Mouse (Mus musculus) gonadal fat pad, adult 2 months (tissue): ENCODE measurements around the gene Glt8d1. TPM values are rescaled to one million over a fixed set of nuclear protein-coding genes. Genes with fewer than 3 reads are reported as not detected.

Experiments used
- DNase-seq: peaks from one replicate; pipeline ENCODE4 v3.0.0-alpha.2; 2012; ENCODE audit warnings: low read depth
- polyA plus RNA-seq: library from polyadenylated mRNA; depleted of rRNA; stranded (reverse); fragments of >200 nt; gene quantifications from 2 replicates; pipeline ENCODE4 v1.2.3, GENCODE M21; 2012; rRNA removed

The Glt8d1 gene
- polyA plus RNA-seq, result 33.0 and 34.4 TPM in 2 replicates

DNA sequence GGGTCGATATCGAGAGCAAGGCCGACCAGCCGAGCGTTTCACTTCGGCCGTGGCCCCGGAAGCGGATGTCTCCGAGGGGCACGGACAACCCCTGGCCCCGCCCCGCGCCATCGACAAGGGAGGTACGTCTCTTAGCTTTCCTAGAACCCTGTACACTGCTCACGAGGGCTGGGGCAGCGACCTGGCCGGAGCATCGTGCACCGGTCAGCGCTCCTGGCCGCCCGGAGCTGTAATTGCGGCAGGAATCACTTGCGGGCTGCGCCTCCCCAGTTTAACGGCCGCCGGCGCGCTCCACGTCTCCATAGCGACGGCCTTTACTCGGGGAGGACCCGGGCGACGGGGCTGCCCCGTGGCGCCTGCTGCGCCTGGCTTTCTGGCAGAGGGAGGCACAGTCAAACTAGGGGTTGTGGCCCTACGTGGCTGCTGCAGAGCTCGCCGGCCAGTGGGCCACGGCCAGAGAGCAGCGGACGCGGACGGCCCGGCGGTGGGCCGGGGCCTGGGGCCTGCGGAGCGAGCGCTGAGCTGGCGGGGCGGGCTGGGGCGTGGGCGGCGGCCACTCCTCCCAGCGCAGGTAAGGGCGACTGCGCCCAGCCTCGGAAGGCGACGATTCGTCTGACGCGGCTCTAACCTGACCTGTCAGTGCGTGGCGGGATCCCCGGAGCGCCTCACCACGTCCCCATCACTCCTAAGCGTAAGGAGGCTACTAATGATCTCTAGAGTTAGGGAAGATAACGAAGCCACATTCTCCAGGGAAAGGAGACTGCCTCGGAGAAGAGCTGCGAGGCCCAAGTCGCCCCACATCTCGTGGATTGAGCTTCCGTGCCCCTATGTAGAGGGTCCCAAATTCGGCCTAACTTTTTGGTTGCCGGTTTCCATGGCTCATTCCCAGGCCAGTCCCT lies at the start of gene Glt8d1, which contains the start of gene Spcs1:
TSS of gene Glt8d1 (plus strand) at position 94 of the 899 bp plus-strand sequence.
TSS of gene Spcs1 (minus strand) at position 366 of the 899 bp plus-strand sequence.
- no peak for DNase-seq

DNA sequence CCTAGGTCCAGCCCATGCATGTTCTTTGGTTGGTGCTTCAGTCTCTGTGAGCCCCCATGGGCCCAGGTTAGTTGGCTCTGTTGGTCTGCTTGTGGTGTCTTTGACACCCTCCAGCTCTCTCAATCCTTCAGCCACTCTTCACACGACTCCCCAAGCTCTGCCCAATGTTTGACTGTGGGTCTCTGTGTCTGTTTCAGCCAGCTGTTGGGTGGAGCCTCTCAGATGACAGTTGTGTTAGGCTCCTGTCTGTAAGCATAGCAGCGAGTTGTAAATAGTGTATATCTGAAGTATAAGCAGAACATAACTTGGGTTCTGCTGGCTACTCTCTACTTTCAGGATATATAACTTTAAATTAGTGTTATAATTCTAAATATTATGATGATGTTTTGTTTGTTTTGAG lies 42.7 kb upstream of the Glt8d1 start:
- DNase-seq, result no peak

DNA sequence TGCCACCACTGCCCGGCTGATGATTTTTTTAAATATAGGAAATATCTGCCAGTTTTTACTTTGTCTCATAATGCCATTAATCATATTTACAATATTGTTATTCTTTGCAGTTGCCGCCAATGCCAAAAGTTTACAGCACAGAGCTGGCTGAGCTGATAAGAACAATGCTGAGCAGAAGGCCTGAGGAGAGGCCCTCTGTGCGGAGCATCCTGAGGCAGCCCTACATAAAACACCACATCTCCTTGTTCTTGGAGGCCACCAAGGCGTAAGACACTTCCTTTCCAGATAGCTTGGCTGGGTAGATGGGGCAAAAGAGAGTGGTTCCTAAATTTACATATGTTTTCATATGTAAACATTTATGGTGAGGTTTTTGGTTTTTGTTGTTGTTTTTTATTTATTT lies 42.2 kb upstream of the Glt8d1 start:
- DNase-seq, result no peak

DNA sequence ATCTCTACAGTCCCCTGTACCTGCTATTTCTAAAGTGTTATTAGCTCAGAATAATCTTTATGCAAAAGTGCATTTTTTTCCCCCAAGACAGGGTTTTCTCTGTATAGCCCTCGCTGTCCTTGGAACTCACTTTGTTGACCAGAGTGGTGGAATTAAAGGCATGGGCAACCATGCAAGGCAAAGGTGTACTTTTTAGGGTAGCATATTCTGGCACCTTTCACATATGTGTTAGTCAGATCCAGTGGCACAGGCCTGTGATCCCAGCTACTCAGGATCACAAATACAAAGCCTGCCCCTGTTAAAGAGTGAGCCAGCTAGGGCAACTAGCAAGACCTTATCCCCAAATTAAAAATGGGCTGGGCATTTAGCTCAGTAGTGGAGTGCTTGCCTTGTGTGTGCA lies 40.8 kb upstream of the Glt8d1 start:
- no peak for DNase-seq

DNA sequence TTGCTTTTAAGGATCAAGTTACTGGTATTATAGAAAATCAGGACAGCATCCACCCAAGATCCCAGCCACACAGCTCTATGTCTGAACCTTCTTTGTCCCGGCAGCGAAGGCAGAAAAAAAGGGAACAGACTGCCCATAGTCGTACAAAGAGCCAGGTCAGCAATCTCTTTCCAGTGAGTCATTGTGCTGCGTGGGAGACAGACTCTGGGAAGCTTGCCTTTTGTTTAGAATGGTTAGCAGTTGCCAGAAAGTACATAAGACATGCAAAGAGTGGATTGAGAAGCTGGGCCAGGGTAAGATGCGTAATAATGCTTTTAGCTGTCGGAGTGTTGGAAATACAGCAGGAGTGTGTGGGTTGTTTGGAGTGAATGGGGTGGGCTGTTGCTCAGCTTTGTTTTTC lies 27.0 kb upstream of the Glt8d1 start:
- DNase-seq, result peak; percentile 79

DNA sequence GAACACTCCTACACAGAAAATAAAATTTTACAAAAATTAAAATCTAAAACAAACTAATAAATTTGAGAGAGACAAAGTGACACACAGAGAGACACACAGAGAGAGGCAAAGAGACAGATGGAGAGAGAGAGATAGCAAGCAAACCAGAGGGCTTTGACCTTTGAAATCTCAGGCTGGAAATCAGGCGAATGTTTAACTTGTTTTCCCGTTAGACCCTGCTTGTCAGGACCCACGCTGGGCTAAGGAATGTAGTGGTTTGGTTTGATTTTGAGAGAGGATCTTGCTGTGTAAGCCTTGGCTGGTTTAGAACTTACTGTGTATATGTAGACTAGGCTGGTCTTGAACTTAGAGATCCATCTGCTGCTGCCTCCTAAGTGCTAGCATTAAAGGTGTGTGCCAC lies 25.0 kb upstream of the Glt8d1 start:
- no peak for DNase-seq

DNA sequence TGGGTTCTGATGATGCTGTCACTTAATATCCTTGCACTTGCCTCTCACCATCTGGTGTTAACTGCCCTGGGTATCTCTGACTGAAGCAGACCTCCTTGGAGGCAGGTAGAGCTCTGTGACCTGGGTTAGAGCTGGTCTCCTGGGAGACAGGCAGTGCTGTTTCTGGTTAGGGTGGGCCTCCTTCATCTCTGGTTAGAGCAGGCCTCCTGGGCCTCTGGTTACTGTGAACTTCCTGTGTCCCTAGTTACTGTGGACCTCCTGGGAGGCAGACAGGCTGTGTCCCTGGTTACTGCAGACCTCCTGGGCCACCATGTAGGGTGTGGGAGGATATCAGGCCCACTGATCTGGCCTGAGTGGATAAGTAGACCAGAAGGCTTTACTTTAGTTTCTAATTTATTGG lies 4.8 kb upstream of the Glt8d1 start:
- DNase-seq, result no peak

DNA sequence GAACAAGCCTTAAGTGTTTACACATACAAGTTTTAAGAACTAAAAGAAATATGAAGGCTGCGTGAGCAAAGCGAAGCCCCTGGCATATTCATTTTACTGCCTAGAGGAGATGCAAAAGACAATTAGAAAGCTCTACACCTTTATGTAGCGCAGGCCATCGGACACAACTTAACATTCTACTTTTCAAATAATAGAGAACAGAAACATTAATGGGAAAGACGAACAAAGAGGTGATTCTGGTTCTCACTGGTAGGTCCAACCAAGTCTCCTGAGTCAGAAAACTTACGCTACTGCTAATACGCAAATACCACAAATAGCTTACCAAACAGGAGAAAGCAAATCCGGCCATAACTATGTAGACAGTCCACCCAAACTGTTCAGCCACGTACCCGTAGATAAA lies 844 bp upstream of the Glt8d1 start:
- DNase-seq, result no peak

DNA sequence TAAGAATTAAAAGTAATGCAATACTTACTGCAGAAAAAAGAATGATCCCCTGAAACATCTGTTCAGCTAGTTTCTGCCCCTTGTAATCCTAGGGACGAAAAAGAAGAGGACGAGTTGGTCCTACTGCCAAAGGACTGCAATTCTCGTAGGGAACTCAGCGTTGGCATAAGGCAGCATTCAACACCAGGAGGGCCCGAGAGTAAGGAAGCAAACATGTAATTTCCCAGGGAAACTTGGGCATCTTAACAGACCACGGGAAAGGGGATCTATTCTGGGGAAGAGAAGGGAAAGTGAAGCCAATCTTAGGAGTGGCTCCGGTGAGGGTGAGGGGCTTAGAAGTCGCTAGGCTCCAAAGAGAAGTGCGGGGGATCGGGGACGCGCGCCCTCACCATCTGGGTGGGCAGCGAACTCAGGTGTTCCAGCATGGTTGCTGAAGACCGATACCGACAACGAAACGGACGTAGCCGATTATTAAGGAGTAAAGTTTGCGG lies 339 bp upstream of the Glt8d1 start:
- no peak for DNase-seq

DNA sequence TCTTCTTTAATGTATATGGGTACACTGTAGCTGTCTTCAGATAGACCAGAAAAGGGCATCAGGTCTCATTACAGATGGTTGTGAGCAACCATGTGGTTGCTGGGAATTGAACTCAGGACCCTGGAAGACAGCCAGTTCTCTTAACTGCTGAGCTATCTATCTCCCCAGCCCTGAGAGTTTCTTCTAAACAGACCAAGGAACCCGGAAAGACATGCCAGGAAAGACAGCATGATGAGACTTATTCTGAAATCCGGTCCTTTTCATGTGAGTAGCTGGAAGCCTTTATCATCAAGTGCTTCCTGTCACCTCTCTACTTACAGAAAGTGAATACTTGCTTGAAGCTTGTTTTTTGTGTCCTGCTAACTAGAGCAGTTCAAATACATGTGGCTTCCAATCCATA lies 3.3 kb downstream of the Glt8d1 start:
- DNase-seq, result no peak

DNA sequence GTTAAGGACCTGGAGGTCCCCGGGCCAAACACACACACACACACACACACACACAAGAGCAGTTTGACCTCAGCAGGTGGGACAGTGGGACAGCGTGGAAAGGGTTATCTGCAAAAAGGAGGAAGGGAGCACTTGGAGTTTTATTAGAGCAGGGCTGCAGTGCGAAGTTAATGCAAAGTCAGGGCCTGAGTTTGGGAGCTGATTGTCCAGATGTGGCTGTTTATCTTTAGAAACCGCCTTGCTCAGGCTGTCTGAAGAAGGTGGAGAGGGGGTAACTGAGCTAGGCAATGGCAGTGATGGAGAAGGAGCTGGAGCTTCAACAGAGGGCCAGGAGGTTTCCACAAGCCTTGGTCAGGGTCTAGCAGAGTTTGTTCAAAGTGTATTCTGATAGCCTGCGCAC lies 5.6 kb downstream of the Glt8d1 start:
- no peak for DNase-seq

DNA sequence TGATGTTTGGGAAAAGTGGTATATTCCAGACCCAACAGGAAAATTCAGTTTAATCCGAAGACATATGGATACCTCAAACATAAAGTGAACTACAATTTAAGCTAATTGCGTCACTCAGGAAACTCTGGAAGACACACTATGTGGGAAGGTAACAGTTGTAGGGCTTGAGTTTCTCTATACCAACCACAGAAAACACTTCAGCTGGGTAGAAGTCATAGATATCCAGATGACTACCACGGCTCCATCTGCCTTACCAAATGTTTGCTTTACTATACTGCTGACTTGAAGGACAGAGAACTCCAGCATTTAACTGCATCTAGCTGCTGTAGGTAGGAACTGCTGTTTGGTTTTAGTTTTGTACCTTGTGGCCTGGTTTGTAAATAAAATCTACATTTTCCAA lies 10.4 kb downstream of the Glt8d1 start:
- no peak for DNase-seq

DNA sequence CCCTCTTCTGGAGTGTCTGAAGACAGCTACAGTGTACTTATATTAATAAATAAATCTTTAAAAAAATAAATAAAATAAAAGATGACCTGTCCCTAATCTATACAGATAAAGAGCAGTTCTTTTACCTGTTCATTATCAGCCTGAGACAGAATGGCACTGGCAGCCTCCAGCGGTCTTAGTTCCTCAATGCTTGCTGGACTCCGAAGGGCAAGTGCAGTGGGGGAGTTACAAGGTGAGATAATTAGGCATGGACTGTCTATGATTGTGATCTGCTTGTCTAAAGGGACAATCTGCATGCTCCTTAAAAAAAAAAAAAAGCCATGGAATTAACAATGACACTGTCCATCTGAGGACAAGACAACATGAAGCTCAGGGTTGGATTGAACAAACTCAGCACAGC lies 12.7 kb downstream of the Glt8d1 start:
- no peak for DNase-seq

DNA sequence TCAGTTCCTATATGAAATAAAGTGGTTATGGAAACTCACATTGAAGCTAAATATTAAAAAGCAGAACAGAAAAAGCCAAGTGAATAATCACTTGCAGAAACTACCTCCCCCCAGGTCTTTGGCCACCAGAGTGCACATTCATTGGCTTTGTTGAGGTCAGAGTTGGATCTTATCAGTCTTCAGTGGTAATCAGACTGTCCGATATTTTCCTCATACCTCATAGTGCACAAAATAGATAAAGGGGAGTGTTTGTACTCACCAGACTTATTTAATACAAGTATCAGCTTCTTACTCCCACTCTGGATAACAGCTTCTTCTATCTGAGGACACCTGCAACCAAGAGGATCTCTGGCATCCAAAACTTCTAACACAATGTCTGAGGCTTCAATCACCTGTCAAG lies 14.9 kb downstream of the Glt8d1 start:
- DNase-seq, result no peak

DNA sequence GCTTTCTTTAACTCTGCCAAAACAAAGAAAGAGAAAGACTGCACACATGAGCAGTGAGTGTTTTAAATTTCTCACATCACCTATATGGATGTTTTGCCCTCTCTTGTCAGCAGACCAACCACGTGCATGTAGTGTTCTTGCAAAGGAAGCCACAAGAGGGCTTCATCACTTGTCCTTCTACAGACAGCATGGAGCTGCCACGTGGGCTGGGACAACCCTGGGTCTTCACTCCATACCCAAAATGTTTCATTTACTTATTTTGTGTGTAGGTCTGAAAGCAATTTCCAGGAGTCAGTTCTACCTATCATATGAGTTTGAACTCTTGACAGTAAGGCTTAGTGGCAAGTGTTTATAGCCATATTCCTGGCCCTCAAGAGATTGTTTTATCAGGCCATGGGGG lies 16.7 kb downstream of the Glt8d1 start:
- DNase-seq, result no peak

DNA sequence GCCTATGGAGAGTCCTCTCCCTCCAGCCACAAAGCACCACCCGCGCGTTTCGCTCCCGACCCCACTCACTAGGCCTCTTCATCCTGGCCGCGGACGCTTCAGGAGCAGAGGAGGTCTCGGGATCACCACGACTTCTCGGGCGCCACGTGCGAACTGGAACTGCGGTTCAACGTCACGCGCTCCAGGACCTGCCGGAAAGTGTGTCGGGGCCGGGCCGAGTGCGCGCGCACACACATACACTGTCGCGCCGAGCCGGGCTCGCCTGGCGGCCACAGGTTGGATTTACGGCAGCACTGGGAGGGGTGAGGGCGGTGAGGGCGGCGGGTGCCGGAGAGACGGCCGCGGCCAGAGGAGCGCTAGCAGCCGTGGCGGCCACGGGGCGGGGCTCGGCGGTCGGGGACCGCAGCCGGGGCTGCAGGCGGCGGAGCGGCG lies 17.7 kb downstream of the Glt8d1 start, which contains the start of the genes Pbrm1 and Gnl3:
TSS of gene Pbrm1 (plus strand) at position 279 of the 432 bp plus-strand sequence.
TSS of gene Gnl3 (minus strand) at position 293 of the 432 bp plus-strand sequence.
- DNase-seq, result no peak

DNA sequence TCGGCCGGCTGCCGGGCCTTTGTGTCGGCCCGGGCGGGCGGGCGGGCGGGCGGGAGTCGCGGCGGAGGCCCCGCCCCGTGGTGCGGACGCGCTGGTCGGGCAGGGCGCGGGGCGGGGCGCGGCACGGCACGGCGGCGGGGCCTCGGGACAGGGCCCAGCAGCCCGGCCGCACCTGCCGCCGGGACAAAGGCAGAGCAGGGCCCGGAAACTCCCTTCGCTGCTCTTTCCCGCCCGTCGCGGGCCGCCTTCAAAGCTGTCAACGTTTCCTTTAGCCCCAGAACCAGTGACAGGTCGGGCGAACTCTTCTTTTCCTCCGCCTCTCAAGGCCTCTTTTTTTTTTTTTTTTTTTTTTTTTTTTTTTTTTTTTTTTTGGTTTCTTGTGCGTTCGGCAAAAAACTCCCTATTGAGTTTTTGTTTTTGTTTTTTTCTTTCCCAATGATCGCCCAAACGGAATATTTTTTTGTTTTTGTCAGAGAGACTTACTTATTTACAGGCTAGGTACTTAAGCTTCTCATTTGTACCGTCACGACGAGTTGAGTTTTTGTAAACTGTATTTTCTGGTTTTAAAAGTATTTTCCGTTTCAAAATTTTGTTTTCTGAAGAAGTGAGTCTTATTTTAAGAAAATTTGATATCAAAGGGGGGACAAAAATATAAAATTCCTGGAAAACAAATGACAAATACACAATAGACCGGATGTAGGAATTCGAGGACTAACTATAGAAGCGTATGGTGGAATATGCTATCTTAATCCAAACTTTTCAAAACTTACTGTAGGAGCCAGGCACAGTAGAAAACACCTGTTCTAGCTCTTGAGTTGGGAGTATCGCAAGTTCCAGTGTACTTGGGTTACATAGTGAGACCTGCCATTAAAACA lies 18.4 kb downstream of the Glt8d1 start:
- no peak for DNase-seq

DNA sequence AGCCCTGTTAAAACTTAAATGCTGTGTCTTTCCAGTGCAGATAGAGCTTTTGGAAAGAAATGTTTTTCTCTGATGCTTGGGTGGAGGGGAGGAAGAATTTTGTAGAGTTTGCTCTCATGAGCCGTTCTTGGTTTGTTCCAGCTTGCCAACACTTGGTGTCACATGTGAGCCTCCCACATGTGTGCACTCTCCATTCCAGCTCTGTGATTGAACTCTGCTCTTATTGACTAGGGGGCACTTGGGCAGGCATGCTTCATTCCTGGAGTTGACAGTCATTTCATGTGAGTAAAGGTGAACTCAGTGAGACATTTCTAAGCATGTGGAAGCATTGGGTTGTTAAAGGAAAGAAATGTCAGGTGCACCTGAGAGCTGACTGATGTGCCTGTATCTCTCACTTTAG lies 21.4 kb downstream of the Glt8d1 start:
- DNase-seq, result no peak

DNA sequence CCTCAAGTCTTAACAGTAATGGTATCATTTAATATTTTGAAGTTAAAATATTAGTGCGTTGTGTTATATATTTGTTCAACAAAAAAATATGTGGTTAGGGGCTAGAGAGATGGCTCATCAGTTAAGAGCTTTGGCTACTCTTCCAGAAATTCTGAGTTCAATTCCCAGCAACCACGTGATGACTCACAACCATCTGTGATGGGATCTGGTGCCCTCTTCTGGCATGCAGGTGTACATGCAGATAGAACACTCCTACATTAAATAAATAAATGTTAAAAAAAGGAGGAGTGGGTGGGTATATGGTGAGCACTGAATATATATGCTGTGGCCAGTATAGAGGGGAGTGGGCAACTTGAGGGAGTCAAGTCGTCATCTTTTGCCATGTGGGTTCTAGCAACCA lies 24.6 kb downstream of the Glt8d1 start:
- no peak for DNase-seq

DNA sequence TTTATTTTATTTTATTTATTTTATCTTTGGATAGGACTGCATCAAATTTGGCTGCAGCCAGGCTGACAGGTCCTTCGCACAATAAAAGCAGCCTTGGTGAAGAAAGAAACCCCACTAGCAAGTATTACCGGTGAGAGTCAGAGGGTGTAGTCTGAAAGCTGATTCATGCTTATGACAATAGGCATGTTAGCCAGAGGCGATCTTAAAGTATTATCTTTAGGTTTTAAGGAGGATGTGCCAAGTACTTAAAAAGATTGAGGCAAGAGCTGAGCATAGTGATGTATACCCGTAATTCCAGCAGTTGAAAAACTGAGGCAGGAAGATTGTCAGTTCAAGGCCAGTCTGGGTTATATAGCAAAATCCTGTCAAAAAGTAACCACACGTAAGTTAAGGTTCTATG lies 44.1 kb downstream of the Glt8d1 start:
- DNase-seq, result peak; percentile 44

DNA sequence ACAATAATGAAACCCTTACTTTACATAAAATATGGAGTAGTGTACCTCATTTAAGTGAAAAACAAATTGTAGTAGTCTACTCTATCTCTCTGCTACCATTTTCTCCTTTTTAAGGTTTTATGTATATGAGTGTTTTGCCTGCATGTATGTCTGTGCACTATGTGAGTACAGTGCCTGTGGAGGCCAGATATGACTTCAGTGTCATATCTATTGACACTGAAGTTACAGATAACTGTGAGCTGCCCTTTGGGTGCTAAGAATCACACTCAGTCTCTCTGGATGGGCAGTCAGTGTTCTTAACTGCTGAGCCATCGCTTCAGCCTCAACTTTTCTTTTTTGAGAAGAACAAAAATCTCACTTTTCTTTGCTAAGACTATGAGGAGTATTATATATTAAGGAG lies 44.6 kb downstream of the Glt8d1 start:
- no peak for DNase-seq
